Mouse (Mus musculus) erythroblast, embryonic 14.5 days (primary cell): ENCODE data around the gene Gm47955. TPM values are rescaled to one million over a fixed set of nuclear protein-coding genes. Genes with fewer than 3 reads are reported as not detected.
"Not testable (repeated sequence)": the region's sequence is repeated elsewhere in the genome, so short reads cannot be mapped to it uniquely, and the experiment has no call there.

Source experiments
- H3K27me3 ChIP-seq: 2 replicates; pipeline ENCODE4 v1.6.1; 2012; ENCODE audit warnings: inconsistent platforms; ENCODE audit not compliant: control insufficient read depth
- H3K36me3 ChIP-seq: 2 replicates; pipeline ENCODE4 v1.6.1; 2012; ENCODE audit warnings: mild to moderate bottlenecking, inconsistent platforms; ENCODE audit not compliant: control insufficient read depth
- H3K4me1 ChIP-seq: 2 replicates; pipeline ENCODE4 v1.6.1; 2012; ENCODE audit warnings: inconsistent platforms; ENCODE audit not compliant: control insufficient read depth
- H3K4me3 ChIP-seq: replicated peaks from 2 replicates; pipeline ENCODE3; 2012; ENCODE audit warnings: moderate library complexity, mild to moderate bottlenecking, inconsistent platforms
- H3K9me3 ChIP-seq: 2 replicates; pipeline ENCODE4 v1.6.1; 2012; ENCODE audit warnings: low read length, inconsistent platforms, mixed read lengths; ENCODE audit not compliant: control insufficient read depth
- GATA1 ChIP-seq: IDR thresholded peaks from 2 replicates; pipeline ENCODE4 v1.6.1; 2012; ENCODE audit warnings: low read length, inconsistent platforms, mixed read lengths
- TAL1 ChIP-seq: IDR thresholded peaks from 3 replicates; pipeline ENCODE4 v1.6.1; 2012; ENCODE audit warnings: low read length, inconsistent platforms, mixed read lengths
- polyA plus RNA-seq: library from polyadenylated mRNA; stranded (reverse); fragments of >175 nt; gene quantifications from 2 replicates; pipeline ENCODE4 v1.2.3, GENCODE M21; 2012

Gene Gm47955
- not detected in 2 replicates for polyA plus RNA-seq

- Histone ChIP-seq H3K4me1 (no peaks in the 10 kb centered on the region), H3K27me3 (no peaks in the 10 kb centered on the region), H3K36me3 (no peaks in the 10 kb centered on the region), H3K4me3 (no peak within 1 kb of the TSS), H3K9me3 (peaks cover 2% of the 10 kb centered on the region; the same call in 1 of the 2 replicates)
- TF ChIP-seq GATA1 = no peak
- no peak for TF ChIP-seq TAL1
Observed at GRCm38 (mm10) chr1:82959870-82960385, at the start of gene Gm47955. Gene Gm47955, plus strand, starts transcription at chr1:82960286.

DNA sequence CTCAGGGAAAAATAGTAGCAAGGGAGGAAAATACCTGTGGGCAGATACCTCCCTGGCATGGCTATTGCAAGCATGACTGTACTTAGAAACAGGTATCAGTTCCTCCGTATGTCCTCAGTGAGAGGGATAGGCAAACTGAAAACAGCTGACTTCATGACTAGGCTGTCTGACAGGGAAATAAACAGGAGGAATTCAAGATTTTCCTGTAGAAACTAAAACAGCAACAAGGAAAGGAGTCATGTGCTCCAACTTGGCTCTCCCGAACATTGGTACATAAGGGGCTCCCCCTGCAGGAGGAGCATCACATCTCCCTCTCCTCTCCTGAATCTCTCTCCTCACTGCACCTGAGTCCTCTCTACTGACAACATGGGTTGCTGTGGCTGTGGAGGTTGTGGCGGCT lies 47.1 kb upstream of the Gm47955 start, which contains the start of gene A030005L19Rik:
TSS of gene A030005L19Rik (plus strand) at position 301 of the 400 bp plus-strand sequence.
- H3K27me3 ChIP-seq = no peaks in the 10 kb centered on the region
- TF ChIP-seq TAL1 = no peak
- TF ChIP-seq GATA1 = no peak
- H3K4me3 ChIP-seq = no peak within 1 kb of the TSS
- H3K4me1 ChIP-seq = peaks cover 20% of the 10 kb centered on the region
- H3K9me3 ChIP-seq = no peaks in the 10 kb centered on the region
- peaks cover 25% of the 10 kb centered on the region for H3K36me3 ChIP-seq

DNA sequence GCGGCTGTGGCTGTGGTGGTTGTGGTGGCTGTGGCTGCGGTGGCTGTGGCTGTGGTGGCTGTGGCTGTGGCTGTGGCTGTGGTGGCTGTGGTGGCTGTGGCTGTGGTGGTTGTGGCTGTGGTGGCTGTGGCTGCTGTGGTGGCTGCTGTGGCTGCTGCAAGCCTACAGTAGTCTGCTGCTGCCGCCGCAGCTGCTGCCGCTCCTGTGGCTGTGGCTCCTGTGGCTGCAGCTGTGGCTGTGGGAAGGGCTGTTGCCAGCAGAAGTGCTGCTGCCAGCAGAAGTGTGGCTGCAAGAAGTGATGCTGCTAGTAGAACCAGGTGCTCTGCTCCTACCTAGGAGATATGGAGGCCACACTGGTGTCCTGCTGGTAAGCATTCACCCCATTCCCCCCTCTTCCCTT lies 46.7 kb upstream of the Gm47955 start:
- Histone ChIP-seq H3K4me1 (peaks cover 20% of the 10 kb centered on the region), H3K36me3 (peaks cover 22% of the 10 kb centered on the region)
- not testable (repeated sequence) for H3K4me3 ChIP-seq, H3K27me3 ChIP-seq, H3K9me3 ChIP-seq

DNA sequence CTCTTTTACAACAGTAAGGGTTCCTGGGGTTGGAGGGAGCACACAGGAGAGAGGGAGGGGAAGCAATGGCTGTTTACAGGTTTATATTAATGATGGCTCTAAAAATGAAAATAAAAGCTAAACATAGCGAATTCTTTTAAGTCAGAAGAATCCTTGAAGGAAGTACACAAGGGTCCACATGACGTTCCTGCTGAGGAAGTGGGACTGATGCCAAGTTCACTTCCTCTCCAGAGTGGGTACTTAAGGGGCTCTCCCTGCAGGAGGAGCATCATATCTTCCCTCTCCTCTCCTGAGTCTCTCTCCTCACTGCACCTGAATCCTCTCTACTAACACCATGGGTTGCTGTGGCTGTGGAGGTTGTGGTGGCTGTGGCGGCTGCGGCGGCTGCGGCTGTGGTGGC lies 35.4 kb upstream of the Gm47955 start, which contains the start of gene A030014E15Rik:
TSS of gene A030014E15Rik (plus strand) at position 268 of the 400 bp plus-strand sequence.
- Histone ChIP-seq H3K4me1 (no peaks in the 10 kb centered on the region), H3K9me3 (no peaks in the 10 kb centered on the region), H3K27me3 (no peaks in the 10 kb centered on the region), H3K36me3 (no peaks in the 10 kb centered on the region), H3K4me3 (no peak within 1 kb of the TSS)
- TF ChIP-seq TAL1 (no peak), GATA1 (no peak)

DNA sequence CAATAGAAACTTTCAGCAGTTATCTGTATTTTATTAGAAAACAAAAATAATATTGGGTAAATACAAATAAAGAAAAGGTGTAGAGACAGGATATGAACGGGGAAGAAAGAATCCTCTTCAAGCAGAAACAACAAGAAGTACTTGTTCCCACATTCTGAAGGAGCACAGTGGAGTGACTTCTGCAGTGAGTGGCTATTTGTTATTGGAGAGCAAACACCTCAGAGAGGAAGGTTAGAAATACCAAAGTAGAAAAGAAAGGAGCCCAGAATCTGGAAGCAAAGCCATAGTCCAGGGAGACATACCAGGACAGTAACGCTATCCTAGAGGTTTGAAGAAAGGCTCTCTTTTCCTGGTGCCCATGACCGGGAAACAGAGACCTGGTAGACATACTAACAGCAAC lies 29.5 kb upstream of the Gm47955 start:
- not testable (repeated sequence) for H3K4me3 ChIP-seq, H3K9me3 ChIP-seq, H3K27me3 ChIP-seq

DNA sequence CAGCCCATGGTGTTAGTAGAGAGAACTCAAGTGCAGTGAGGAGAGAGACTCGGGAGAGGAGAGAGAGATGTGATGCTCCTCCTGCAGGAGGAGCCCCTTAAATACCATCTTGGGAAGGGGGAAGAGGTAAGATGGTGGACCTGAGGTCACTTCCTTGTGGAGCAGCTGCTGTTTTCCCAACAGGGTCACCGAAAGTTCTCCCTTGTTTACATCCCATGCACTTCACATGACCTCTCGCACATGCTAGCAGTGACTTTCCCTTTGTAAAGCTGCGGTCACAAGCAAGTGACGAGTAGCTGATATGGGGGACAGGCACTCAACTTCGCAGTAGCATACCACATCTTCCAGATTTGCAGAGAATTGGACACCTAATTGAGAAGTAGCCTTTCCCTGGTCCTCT lies 28.8 kb upstream of the Gm47955 start, which contains the start of gene Gm6217:
TSS of gene Gm6217 (minus strand) at position 74 of the 400 bp plus-strand sequence.
- not testable (repeated sequence) for H3K36me3 ChIP-seq, H3K27me3 ChIP-seq, H3K4me1 ChIP-seq

More for the DNA sequence above, 29.5 kb upstream of the Gm47955 start:
- not testable (repeated sequence) for H3K4me1 ChIP-seq, H3K36me3 ChIP-seq

DNA sequence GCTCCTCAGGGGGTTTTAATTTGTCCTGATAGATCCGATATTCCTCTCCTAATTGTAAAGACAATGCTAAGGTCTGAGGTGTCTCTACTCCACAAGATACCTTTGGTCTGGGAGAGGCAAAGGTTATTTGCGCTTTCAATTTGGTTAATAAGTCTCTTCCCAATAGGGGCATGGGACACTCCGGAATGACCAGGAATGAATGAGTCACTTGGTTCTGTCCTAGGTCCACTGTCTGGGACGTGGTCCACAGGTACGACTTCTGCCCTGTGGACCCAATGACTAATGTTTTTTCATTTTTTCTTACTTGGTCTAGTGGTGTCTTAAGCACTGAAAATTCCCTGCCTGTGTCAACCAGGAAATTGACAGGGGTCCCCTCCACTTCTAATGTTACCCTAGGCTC lies 21.4 kb upstream of the Gm47955 start:
- peaks cover 10% of the 10 kb centered on the region for H3K9me3 ChIP-seq
- TF ChIP-seq TAL1 = no peak
- no peak for TF ChIP-seq GATA1
- no peaks in the 10 kb centered on the region for H3K27me3 ChIP-seq
- no peaks in the 10 kb centered on the region for H3K4me1 ChIP-seq
- H3K4me3 ChIP-seq = no peak overlapping the region
- no peaks in the 10 kb centered on the region for H3K36me3 ChIP-seq

More for the DNA sequence above, 28.8 kb upstream of the Gm47955 start, which contains the start of gene Gm6217:
- not testable (repeated sequence) for H3K4me3 ChIP-seq, H3K9me3 ChIP-seq

DNA sequence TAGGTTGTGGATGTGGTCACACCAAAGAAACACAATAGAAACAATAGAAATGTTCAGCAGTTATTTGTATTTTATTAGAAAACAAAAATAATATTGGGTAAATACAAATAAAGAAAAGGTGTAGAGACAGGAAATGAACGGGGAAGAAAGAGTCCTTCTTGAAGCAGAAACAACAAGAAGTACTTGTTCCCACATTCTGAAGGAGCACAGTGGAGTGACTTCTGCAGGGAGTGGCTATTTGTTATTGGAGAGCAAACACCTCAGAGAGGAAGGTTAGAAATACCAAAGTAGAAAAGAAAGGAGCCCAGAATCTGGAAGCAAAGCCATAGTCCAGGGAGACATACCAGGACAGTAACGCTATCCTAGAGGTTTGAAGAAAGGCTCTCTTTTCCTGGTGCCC lies 17.6 kb upstream of the Gm47955 start:
- not testable (repeated sequence) for H3K27me3 ChIP-seq, H3K36me3 ChIP-seq, H3K9me3 ChIP-seq, H3K4me3 ChIP-seq, H3K4me1 ChIP-seq

DNA sequence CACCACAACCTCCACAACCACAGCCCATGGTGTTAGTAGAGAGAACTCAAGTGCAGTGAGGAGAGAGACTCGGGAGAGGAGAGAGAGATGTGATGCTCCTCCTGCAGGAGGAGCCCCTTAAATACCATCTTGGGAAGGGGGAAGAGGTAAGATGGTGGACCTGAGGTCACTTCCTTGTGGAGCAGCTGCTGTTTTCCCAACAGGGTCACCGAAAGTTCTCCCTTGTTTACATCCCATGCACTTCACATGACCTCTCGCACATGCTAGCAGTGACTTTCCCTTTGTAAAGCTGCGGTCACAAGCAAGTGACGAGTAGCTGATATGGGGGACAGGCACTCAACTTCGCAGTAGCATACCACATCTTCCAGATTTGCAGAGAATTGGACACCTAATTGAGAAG lies 16.8 kb upstream of the Gm47955 start, which contains the start of gene A030003K21Rik:
TSS of gene A030003K21Rik (minus strand) at position 94 of the 400 bp plus-strand sequence.
- not testable (repeated sequence) for H3K9me3 ChIP-seq, H3K27me3 ChIP-seq, H3K36me3 ChIP-seq, H3K4me3 ChIP-seq, H3K4me1 ChIP-seq

DNA sequence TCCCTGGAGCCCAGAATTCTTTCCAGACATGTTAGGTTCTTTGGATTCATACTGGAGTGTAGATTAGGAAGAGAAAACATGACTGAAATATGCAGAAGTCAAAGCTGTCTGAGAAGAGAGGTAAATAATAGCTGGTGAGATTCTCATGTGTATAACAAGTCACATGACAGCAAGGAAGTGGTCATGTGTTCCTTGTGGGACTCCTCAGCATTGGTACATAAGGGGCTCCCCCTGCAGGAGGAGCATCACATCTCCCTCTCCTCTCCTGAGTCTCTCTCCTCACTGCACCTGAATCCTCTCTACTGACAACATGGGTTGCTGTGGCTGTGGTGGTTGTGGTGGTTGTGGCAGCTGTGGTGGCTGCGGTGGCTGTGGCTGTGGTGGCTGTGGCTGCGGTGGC lies 14.1 kb upstream of the Gm47955 start:
- not testable (repeated sequence) for H3K36me3 ChIP-seq, H3K4me3 ChIP-seq, H3K27me3 ChIP-seq, H3K4me1 ChIP-seq, H3K9me3 ChIP-seq
